Mouse (Mus musculus): ENCODE measurements around the gene Ergic1.

Ergic1 gene

DNA sequence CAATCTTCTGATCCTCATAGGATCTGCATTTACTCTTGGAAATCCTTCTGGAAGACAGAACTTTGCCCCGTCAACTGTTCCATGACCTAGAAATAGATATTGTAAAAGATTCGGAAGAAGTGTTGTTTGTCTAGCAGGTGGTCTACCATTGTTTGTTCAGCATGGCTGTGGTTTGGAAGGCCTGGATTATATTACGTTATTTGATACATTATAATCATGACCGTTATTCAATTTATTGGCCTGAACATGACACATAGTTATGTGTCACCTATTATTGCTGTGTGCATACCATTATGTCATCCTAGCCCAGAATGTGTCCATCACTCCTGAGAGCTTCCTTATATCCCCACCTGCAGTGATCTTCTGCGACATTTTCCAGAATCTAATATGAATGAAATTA is 37.6 kb downstream of the Ergic1 start:
- DNase-seq (ENCODE audit: low spot score in 2 of 2) = no peak

DNA sequence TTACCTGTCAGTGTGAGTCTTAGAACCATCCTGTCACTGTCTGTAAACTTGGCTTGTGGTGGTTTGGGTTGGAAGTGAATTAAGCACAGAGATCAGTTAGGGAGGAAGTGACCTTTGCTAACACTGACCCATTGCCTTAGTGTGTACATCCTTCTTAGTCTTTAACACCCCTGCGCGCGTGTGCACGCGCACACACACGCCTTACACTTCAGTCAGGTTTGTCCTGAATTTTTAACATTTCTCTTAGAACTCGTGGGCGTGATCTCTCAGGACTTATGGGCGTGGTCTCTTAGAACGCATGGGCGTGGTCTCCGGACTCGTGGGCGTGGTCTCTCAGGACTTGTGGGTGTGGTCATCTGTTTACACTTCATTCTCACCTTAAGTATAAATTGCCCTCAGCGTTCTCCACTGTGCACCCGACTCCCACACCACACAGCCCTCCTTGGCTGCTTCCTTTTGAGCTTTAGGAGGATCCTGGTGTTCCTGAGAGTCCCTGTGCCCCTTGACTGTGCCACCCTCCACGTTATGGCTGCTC is 39.7 kb downstream of the Ergic1 start:
- DNase-seq (ENCODE audit: low spot score in 2 of 2) = no peak

DNA sequence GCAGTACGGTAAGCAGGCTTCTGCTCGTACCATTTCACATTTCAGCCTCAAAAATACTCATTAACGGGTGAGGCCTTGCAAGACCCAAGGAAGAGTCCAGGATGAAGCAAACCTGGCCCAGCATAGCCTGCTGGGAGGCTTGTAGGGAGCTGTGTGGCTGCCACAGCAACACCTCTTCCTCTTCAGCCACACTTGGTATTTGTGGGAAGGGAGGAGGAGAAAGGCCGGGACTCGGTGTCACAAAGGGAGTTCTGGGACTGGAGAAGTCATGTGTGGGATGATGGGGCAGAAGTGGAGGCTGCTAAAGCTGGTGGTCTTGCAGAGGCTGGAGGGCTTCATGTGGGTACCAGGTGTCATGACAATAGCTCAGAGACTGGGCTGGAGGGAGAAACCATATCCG is 40.2 kb downstream of the Ergic1 start:
- DNase-seq (ENCODE audit: low spot score in 2 of 2) = no peak

DNA sequence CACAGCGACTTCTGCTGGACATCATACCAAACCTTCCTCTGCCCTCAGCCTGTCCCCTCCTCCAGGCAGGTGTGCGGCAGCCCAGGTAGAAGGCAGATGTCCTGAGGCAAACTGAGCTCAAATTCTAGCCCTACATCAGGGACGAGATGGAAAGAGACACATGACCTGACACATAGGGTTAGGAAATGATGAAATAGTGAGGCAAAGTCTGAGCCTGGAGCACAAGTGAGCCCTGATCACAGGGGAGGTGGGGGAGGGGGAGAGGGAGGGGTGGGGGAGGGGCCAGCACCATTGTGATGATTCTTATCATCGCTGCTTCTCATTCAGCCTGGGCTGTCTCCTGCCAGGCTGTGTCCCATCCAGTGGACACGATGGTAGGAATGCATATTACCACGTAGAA is 40.6 kb downstream of the Ergic1 start:
- no peak for DNase-seq (ENCODE audit: low spot score in 2 of 2)

DNA sequence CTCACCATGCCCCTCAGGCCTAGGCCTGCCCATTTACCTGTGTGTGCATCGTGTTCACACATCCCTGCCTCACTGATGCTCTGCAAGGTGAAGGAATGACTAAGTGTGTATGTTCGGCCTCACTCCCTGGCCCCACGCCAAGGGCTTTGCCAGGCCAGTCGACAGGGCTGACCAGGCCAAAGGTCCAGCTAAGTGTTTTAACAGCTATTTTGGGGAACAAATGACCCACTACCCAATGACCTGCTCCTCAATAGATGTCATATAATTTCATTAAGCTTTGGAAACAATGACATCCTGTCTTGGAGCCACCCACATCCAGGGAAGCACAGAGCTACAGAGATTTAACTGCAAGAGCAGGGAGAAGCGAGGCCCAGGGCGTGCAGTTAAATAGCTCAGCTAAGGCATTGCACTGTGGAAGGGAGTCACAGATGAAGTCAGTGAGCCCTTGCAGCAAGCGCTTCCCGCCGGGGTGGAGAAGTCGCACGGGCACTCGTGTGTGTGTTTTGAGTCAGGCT is 41.1 kb downstream of the Ergic1 start:
- no peak for DNase-seq (ENCODE audit: low spot score in 2 of 2)

DNA sequence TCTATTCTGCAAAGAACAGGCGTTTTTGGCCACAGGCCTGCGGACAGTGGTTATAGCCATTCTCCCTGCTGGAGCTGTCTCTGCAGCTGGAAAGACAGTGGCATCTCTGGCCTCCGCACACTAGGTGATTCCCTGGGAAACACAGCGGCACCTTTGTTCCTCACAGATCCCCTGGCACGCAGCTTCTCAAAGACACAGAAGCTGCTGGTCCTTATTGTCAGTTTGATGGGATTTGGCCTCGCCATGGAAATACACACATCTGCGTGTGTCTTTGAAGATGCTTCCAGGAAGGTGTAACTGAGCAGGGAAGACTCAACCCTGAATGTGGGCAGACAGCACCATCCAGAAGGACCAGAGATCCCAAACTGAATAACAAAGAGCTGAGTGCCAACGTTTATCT is 42.0 kb downstream of the Ergic1 start:
- DNase-seq (ENCODE audit: low spot score in 2 of 2) = no peak

DNA sequence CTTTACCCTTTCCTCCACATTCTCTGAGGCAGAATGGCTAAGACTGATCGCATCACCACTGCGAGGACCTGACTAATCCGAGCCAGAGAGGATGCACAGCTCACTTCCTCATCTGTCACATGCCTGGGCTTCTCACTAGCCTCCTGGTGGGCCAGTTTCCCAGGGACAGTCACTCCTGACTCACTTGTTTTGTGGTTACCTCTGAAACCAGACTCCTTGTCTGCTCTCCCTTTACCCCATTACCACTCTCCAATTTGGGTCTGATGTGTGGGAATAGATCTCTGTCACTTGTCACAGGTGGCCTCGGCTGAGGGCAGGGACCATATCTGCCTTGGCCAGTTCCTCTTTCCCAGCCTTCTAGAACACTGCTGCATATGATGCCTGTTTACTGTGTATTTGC is 44.3 kb downstream of the Ergic1 start:
- no peak for DNase-seq (ENCODE audit: low spot score in 2 of 2)

DNA sequence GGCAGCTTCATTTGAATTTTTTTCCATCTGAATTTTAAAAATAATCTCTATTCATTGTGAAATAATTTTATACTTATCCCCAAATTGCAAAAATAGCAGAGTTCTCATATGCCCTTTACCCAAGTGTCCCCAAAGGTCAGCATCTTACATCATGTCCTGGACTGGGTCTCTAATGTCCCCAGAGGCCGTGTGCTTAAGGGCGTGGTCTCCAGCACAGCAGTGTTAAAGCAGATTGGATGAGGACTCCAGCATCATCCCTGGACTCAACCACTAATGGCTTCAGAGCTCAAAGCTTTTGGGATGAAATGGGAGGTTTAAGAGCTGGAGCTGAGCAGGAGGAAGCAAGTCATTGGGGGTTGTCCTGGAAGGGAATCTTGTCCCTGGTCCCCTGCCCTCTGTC is 45.2 kb downstream of the Ergic1 start:
- no peak for DNase-seq (ENCODE audit: low spot score in 2 of 2)

DNA sequence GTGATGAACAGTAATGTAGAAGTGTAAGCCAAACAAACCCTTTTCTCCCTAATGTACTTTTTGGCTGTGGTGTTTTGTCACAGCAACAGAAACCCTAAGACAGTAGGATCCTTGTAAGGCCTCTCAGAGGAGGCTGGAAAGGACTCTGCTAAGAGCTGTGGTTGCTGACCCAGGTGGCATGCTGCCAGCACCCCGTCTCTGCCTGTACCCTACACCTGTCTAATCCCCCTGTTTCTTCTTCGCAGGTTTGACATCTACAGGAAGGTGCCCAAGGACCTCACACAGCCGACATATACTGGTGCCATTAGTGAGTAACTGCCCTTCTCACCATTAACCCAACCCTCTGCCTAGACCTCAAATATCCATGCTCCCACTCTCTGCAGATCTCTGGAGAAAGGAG is 47.1 kb downstream of the Ergic1 start:
- no peak for DNase-seq (ENCODE audit: low spot score in 2 of 2)

DNA sequence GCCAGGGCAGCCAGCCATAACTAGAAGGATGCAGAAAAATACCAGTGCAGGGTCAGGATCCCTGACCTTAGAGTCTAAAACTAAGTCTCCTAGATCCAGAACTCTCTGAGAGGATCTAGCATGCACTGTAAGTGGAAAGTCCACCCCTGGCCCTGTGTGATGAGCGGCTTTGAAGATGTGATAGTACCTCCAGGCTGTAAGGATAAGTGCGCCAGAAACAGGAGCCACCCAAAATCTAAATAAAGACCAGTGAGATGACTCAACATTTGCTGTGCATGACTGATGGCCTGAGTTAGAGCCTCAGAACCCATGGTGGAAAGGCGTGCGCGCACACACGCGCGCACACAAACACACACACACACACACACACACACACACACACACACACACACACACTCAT is 47.6 kb downstream of the Ergic1 start:
- no peak for DNase-seq (ENCODE audit: low spot score in 2 of 2)

DNA sequence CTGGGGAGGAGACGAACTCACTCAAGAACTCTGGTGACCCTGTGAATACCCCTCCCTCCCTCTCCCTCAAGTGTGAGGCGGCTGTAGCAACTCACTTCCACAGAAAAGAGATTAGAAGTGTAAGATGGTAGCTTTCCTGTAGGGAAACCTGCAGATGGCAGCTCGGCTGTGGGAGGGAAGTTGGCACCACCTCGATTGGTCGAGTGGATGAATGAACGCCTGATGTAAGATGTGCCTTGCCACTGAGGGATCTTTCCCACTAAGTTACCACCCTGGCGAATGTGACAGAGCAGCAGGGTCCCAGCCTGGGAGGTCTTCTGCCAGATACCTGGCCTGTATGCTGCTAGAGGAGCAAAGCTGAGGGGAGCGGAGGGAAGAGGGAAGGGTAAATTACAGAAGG is 48.5 kb downstream of the Ergic1 start:
- no peak for DNase-seq (ENCODE audit: low spot score in 2 of 2)

DNA sequence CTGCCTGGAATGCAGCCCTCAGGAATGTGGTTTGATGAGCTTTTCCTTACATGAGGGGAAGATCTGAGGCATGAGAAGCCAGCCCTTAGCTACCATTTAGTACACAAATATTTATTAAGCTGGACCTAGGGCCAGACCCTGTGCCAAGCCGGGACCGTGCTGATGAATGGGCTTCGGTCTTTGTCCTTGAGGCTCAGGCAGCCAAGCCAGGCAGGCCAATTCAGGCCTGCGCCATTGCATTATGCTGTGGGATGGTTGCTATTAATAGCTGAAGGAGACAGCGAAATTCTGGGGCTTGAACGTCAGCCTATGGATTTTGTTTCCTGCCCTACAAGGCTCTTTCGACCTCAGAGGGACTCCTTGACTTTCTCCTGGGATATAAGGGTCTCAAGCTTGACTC is 50.0 kb downstream of the Ergic1 start:
- DNase-seq (ENCODE audit: low spot score in 2 of 2) = no peak

DNA sequence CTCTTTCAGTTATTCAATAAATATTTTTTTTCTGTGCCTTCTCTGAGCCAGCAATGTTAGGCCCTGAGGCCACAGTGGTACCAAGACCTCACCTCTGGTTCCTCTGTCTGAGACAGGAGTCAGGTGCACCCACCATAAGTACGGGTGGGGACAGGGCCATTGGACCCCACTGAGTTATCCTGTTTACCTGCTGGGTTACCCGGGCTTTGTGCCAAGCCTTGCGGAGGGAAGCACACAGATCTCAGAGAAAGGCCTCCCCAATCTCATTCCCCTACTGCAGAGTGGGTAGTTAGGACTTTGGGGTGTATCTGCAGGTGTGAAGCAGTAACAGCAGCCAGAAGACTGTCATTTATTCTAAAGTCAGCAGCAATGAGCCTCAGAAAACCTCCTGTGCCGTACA is 50.6 kb downstream of the Ergic1 start:
- no peak for DNase-seq (ENCODE audit: low spot score in 2 of 2)

DNA sequence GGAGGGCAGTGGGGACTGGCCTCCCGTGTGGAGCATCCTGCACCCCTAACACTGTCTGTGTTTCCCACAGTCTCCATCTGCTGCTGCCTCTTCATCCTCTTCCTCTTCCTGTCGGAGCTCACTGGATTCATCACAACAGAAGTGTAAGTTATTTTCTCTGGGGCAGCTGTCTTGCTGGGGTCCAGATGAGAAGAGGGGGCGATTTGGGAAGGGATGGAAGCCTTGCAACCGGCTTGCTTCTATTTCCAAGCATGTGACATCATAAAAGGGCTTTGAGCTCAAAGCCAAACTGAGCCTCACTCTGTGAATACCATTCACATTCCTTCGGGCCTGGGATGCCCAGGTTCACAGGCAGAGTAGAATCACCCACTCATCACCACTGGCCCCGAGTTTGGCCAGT is 53.0 kb downstream of the Ergic1 start:
- DNase-seq (ENCODE audit: low spot score in 2 of 2) = no peak

DNA sequence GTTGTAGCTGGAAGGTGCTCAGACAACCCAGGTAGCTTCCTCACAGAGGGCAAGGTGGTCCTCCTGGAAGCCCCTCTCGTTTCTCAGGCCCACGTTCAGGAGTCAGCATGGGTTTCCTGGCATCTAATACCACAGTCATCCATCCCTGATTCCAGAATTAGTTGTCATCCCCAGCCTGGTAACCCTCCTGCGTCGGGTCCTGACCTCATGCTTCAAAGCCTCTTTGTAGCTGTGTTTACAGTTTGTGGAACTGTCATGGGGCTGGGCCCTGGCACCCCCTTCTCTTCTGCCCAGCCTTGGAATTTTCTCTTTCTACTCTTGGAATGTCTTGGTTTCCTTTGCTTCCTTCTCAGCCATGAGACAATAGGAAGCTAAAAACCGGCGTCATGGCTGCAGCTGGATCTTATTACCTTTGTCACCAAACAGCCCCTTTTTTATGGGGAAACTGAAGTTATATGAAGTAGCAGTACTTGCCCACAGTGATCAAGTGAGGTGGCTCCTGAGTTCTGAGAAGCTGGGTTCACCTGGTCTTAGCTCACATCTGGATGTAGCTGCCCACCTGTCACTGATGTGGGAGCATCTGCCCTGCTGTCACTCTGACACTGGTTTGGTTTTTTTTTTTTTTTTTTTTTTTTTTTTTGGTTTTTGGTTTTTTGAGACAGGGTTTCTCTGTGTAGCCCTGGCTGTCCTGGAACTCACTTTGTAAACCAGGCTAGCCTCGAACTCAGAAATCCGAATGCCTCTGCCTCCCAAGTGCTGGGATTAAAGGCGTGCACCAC is 53.6 kb downstream of the Ergic1 start:
- DNase-seq (ENCODE audit: low spot score in 2 of 2) = no peak

DNA sequence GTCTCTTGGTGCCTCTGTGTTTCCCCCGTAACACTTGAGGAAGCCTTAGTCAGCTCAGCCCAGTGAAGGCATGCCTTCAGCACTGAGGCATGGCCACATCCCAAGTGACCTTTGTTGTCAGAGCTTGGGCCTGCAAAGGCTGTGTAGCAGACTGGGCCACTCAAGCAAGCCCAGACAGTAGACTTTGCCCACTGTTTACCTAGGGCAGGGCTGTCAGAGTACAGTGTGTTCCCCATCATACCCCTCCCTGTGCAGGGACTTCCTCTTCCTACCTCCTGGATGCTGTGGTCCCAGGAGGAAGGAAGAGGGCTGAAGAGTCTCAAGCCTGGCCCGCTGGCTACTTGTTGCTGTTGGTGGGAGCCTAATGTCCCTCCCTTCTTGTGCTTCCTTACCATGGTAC is 55.4 kb downstream of the Ergic1 start:
- DNase-seq (ENCODE audit: low spot score in 2 of 2) = no peak

DNA sequence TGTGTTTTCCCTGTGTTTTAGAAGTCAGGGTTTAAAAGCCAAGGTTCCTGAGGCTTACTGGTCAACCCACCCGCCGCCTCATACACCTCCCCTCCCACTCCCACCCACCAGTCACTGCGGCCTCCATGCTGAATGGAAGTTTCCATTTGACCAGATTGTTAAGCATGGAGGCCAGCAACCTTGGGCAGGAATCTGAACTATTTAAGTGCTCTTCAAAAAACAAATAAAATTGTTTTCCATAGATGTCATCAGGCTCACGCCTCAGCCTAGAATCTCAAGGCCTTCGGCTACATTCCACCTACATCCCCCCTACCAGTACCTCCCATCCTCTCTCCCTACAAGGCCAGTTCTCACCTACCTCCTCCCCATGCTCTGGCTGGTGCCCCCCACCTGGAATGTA is 57.2 kb downstream of the Ergic1 start:
- DNase-seq (ENCODE audit: low spot score in 2 of 2) = no peak

DNA sequence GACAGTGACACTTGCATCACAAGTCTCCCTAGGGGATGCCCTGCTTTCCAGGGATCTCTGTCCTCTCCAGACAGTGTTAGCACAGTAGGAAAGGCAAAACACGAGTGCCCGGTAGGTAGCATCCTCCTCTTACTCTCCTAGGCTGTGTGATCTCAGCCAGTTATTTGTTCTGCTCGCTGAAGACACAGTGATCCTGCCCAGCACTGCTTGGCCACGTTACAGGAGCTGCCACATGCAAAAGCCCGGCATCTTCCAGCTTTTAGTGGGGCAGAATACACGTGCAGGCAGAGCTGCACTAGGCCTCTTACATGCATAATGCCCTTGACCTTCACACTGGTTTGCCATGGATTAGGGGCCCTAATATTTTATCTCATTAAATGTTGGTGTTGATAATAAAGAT is 58.3 kb downstream of the Ergic1 start:
- DNase-seq (ENCODE audit: low spot score in 2 of 2) = no peak

DNA sequence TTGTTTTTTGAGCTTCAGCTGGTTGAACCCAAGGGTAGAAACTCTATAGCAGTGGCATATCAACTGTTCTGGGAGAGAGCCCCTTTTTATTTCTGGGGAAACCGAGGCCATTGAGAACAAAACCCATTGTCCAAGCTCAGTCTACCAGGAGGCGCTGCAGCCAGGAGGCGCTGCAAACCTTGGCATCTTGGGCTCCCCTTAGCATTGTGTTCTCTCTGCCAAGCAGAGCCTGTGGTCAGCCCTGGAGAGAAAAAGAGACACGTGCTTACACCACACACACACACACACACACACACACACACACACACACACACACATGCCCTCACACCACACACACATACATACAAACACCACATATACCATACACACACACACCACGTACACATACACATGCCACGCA is 59.0 kb downstream of the Ergic1 start:
- no peak for DNase-seq (ENCODE audit: low spot score in 2 of 2)

DNA sequence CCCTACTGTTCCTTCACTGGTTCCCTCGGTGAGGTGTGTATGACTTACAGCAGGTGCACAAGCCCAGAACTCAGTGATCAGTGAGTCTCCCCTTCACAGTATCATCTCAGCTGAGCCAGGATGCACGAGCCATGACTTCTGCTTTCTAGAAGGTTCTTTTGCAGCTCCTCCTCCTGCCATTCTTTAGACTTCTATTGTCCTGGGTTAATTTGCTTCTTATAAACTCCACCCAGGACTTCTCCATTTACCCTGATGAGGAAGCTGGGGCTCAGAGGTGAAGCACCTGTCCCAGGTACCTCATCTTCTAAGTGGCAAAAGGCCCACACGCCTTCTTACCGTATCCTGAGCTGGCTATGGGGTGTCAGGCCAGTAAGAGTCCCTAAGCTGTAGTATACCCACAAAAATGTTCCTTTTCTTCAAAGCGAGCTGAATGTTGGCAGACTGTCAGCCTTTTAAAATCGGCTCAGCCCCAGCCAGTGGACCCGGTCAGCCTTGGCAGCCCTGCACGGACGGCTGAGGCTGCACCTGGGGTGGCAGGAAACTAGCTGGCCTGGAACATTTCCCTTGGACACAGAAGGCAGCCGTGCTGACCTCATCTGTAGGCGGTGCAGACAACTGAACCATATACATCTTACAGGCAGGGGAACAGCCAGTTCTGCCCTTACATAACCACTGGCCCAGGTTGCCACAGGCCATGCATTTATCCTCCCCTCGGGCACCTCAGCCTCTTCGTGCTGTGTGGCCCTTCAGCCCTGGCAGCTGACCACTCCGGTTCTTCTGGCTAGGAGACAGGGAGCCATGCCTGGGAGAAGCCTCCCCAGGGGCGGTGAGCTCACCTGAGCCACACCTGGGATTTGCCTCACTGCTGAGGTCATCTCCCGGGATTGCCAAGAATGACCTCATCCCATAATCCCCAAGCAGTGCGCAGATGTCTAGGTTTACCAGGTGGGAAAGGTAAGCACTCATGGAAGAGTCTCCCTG is 59.8 kb downstream of the Ergic1 start:
- DNase-seq (ENCODE audit: low spot score in 2 of 2) = no peak

DNA sequence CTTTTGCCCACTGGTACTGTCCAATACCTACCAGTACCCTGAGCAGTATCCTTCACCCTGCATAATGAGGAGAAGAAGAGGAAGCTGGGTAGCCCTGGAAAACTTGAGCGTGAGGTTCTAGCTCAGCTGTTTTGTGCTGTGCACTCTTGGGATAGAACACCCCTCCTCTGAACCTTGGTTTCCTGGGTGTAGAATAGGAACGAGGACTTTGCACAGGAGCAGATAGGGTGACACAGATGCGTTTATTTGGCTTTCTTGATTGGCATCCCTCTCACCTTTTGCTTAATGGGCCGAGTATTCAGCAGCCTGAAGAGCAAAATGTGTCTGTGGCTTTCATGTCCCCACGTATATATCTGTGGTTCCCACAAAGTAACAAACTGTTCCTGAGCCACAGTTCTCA is 60.6 kb downstream of the Ergic1 start:
- no peak for DNase-seq (ENCODE audit: low spot score in 2 of 2)

DNA sequence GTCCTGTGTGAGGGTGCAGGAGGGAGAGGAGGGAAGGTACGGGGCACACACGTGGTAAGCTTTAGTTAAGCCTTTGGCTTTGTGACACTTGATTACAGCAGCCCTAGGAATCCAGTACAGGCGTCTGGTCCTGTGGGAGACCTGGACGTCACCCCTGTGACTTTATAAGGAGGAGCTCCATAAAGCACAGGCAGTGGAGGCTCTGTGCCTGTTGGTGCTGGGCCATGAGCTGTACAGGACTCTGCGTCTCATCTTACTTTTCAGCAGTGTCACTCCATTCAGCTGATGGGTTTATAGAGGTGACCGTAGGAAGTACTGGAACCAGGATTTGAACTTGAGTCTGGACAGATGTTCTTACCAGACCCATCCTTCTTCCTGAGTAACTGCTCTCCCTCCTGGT is 62.7 kb downstream of the Ergic1 start:
- no peak for DNase-seq (ENCODE audit: low spot score in 2 of 2)

DNA sequence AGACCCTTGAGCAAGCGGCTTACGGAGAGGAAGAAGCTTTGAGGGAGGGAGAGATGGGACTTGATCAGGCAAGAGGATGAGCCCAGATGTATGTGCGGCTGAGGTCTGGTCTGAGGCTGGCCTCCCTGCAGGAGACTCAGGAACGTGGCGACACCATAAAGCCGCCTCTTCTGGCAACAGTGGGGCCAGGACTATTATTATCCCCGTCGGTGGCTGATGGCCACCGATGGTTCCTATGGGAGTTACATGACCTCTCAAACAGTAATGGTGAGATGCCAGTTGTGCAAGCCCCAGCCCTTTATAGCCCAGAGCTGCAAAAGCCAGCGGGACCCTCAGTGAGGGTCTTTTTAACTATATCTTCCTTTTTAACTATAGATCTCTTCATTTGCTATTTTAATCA is 63.7 kb downstream of the Ergic1 start:
- DNase-seq (ENCODE audit: low spot score in 2 of 2) = no peak
